Mouse (Mus musculus) brown adipose tissue, adult 24 weeks (tissue): Measurements from ENCODE around the gene Lrrn1. TPM values are rescaled to one million over a fixed set of nuclear protein-coding genes. Genes with fewer than 3 reads are reported as not detected.

Experiments used
- H3K27ac ChIP-seq: fragments of 200-500 bp; replicated peaks from 2 replicates; pipeline ENCODE4 v1.5.1; 2012; ENCODE audit warnings: low read depth, mild to moderate bottlenecking, low read length
- H3K4me1 ChIP-seq: fragments of 200-500 bp; 2 replicates; pipeline ENCODE4 v1.6.1; 2012; ENCODE audit warnings: low read length, mixed read lengths; ENCODE audit not compliant: control insufficient read depth, insufficient read depth, insufficient read length
- H3K4me3 ChIP-seq: fragments of 200-500 bp; 2 replicates; pipeline ENCODE4 v1.5.1; 2012; ENCODE audit warnings: low read depth, mild to moderate bottlenecking, low read length, moderate library complexity; ENCODE audit not compliant: insufficient read depth
- polyA plus RNA-seq: library from polyadenylated mRNA; stranded (reverse); fragments of >200 nt; gene quantifications from 2 replicates; pipeline ENCODE4 v1.2.4, GENCODE M21; 2012; ENCODE audit not compliant: missing spikeins, insufficient read depth, insufficient read length

The Lrrn1 gene
- polyA plus RNA-seq = not detected in 2 replicates

DNA sequence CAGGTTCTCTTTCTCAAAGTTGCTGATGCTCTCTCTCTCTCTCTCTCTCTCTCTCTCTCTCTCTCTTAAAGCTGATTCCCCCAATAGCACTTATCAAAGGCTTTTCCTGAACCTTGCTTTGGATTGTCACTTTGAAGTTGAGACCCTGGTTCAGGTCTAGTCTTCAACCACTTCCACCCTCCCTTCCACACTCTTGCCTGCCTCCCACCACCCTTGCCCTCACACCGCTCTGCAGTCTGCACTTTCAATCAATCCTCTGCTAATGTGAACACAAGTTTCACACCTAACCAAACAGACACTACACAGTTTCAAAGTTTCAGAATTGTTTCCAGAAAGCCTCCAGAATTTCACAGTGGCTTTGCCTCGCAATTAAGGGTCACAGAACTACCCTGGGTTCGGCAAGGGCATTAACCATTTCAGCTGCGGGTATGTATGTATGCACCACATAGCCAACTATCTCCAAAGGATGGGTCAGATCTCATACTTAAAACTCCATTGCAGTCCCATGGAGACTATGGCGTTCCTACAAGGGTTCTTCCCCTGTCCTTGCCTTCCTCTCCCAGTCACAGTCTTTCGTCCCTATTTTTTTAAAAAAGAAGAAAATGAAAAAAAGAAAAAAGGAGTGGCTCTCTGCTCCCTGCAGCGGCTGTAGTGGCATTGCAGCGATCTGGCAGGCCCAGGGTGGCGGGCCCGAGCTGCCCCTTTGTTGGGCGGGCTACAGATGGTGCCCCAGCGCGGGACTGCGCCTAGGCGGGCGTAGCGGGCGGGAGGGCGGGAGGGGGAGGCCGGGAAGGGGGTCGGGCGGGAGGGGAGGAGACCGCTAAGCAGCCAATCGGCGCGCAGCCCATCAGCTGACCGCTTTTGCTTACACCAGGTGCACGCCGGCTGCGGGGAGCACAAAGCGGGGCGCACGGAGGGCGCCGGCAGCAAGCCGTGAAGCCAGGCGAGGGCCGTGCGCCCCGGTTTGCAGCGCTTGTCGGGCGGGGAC, at the start of gene Lrrn1:
Lrrn1 (plus strand) TSS at position 892 of the 988 bp plus-strand sequence.
- Histone ChIP-seq H3K4me3 (peak within 1 kb of the TSS; percentile 37), H3K4me1 (peaks cover 3% of the 10 kb centered on the region; the same call in 1 of the 2 replicates), H3K27ac (no peak within 1 kb of the TSS)

DNA sequence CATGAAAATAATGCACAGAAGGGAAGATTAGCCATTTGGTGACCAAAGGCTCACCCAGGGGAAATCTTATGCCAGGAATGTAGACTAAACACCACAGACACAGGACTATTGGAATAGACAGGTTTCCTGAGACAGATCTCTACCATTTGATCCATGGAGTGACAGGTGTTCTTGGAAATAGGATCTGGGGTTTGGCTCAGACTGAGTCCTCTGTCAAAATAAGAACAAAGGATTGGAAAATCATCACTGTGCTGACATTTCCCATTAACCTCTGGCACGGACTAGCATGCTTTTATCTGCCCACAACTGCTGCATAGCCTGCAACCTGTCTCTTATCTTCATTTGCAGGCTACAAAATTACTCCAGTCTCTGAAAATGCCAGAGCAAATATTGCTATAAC, 35.1 kb upstream of the Lrrn1 start:
- Histone ChIP-seq H3K4me3 (no peak overlapping the region), H3K4me1 (no peaks in the 10 kb centered on the region), H3K27ac (no peak overlapping the region)

DNA sequence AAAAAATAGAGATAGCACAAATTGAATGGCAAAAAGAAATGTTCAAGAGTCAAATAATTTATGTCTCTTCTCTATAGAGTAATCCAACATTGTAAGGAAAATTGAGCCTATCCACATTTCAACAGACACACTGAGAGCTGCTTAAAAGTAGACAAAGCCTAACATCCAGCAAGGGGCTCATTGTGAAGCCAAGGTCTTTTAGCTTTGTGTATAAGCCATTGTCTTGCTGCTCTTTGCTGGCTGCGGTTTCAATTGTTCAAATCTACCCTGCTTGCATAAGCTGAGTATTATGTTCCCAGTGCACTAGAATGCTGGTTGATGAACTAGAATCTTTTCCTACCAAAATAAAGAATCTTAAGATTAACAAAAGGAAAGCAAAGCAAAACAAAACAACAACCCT, 33.7 kb upstream of the Lrrn1 start:
- Histone ChIP-seq H3K4me1 (no peaks in the 10 kb centered on the region), H3K27ac (no peak overlapping the region), H3K4me3 (no peak overlapping the region)

DNA sequence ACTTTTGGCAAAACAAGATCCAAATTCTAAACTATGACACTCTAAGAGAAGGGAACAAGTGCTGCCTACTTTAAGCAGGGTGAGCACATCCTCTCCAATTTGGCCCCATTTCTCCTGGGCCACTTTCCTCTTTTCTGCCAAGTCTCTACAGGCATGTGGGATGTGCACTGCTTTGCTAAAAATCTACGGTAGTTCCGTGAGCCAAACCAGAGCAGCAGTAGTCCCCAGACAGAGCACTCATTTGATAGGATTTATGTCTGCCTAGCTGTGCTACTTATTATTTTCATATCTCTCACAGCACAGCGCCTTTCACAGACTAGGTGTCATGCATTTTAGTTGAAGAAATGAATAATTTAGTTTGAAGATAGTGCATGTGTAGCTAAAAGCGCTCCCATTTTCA, 15.9 kb upstream of the Lrrn1 start:
- Histone ChIP-seq H3K4me1 (no peaks in the 10 kb centered on the region), H3K27ac (no peak overlapping the region), H3K4me3 (no peak overlapping the region)

DNA sequence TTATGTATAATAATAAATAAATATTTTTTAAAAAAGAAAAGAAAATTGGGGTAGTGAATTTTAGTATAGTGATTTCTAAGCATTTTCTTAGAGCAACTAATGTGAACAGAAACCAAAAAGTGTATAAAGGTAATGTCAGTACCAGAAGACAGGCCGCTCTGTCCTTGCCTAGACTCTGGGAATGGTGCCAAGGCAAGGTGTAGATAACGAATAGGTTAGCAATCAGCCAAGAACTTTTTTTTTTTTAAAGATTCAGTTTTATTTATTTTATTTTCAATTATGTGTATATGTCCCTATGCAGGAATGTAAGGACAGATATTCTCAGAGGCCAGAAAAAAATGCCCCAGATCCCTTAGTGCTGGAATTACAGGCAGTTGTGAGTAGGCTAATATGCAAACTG, 5.6 kb upstream of the Lrrn1 start:
- Histone ChIP-seq H3K4me1 (no peaks in the 10 kb centered on the region), H3K27ac (no peak overlapping the region)

DNA sequence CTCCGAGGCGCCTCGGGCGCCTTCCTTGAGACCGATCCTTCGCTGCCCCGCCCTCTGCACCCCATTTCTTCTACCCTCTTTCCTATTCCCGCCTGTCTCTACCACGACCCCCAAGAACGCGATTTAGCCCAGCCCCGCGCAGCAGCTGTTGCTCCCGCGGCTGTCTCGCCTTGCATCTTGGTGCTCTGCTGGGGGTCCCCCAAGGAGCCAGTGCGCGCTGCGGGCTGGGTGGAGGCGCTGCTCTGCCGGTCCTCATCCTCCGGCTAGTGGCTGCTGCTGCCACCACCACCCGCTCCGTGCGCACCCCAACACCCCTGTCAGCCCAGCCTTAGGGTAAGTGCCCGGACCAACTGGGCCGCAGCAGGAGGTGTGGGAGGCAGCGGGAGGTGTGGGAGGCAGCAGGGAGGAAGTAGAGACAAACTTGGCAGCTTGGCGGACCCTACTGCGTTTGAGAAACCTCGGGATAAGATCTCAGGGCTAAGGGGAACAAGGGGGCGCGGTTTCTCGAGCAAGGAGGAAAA, 403 bp downstream of the Lrrn1 start:
- no peak overlapping the region for H3K27ac ChIP-seq
- H3K4me3 ChIP-seq = peak overlapping the region; percentile 37
- H3K4me1 ChIP-seq = peaks cover 3% of the 10 kb centered on the region; the same call in 1 of the 2 replicates

More for the DNA sequence above, 5.6 kb upstream of the Lrrn1 start:
- H3K4me3 ChIP-seq = no peak overlapping the region

DNA sequence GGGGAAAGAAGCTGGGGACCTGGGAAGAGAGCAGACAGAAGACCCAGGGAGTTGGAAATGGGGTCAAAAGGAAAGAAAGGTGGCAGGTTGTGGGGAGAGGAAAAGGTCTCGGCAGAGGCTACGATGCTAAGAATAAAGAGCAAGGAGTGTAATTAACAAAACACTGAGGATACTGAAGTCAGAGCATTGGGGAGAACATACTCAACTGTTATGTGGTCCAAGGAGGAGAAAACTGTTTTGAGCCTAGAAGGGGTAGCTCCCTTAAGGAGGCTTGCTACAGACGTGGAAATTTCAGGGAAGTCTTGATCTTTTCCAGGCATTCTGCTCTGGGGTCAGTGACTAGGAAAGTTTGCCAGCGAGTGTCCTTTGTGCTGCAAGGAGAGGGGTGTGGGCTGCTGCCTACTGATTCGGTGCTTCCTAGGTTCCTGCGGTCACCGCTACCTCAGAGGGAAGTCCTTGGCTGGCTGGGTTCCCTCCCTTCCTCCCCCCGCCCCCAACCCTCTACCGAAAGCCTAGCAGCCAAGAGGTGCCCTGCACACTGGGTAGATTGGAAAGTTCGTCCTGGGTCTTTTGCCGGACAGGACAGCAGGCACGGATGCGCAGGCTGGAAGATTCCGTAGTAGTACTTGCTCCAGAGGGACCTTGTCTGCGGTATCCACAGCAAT, 1.2 kb downstream of the Lrrn1 start:
- no peak overlapping the region for H3K27ac ChIP-seq
- H3K4me1 ChIP-seq = peaks cover 3% of the 10 kb centered on the region; the same call in 1 of the 2 replicates
- H3K4me3 ChIP-seq = peak overlapping the region; percentile 37

DNA sequence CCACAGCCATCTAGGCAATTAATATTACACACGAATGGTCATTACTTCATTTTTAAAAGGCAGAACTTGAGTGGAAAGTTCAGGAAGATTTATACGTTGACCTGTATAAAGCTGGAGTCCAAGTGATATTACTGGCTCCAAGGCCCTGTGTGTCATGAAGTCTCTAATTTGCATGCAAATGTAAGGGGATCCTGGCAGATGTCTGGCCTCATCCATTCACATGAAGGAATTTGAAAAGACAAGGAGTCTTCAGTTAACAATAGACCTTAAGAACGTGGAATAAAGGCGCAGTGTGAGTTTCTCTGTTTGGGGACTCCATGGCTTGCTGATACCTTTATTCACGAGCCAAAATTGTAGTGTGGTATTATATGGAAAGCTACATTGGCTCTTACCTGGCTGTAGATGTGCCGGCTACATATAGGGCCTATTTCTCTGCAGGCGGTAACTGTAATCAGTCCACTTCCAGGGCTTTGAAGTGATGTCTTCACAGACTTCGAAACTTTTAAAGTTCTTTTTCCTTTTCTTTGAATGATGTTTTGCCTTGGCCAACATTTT, 2.0 kb downstream of the Lrrn1 start:
- peaks cover 3% of the 10 kb centered on the region; the same call in 1 of the 2 replicates for H3K4me1 ChIP-seq
- H3K27ac ChIP-seq = no peak overlapping the region
- no peak overlapping the region for H3K4me3 ChIP-seq

DNA sequence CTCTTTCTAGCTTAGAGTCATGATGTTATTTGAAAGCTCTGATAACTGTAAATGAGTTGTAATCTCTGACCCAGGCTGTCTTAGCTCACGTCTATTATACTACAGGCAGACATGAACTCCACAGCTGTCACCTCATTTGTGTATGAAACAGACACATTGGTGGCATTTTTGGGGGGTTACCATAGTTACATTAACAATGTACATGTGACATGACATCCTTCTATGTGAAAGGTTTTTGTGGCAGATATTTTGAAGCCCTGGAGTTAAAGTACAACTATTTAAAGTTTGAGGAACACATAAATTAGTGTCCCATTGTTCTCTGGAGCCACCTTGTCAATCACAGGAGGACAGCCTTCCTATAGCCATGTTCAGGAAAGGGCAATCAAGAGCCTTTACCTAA, 5.0 kb downstream of the Lrrn1 start:
- H3K4me3 ChIP-seq = no peak overlapping the region
- no peak overlapping the region for H3K27ac ChIP-seq
- H3K4me1 ChIP-seq = peaks cover 3% of the 10 kb centered on the region; the same call in 1 of the 2 replicates

DNA sequence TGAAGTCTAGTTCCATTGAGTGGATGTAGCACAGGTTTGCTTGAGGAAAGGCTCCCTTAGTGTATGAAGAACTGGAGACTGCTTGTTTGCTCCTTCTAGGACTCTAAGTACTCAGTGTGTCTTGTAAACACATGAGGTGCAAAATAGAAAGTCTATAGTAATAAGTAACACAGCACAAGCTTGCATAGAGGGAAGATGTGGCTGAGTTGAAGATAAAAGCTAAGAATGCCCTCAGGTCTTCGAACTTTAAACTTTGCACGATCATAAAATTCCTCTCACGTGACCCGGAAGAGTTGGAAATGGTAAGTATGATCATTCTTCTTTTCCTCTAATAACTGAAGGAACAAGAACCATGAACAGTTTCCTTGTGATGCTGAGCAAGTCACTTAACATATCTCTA, 7.1 kb downstream of the Lrrn1 start:
- H3K4me1 ChIP-seq = no peaks in the 10 kb centered on the region

DNA sequence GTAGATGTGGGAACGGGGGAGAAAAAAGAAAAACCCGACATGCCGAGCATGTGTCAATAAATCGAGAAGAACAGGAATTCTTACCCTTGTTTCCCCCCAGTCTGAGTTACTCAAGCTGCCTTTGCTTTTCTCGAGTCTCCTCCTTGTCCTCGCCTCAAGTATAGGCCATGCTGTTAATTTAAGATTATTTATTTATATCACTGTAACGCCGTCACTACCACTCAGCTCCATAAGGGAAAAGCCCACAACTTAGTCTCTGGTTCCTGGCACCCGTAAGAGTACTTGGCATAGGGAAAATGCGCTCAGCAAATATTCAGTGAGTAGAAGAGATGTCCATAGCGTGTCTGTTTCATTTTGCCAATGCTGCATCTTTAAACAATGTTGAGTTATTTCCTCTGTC, 11.7 kb downstream of the Lrrn1 start:
- Histone ChIP-seq H3K4me1 (no peaks in the 10 kb centered on the region), H3K4me3 (no peak overlapping the region), H3K27ac (no peak overlapping the region)

More for the DNA sequence above, 7.1 kb downstream of the Lrrn1 start:
- Histone ChIP-seq H3K27ac (no peak overlapping the region), H3K4me3 (no peak overlapping the region)

DNA sequence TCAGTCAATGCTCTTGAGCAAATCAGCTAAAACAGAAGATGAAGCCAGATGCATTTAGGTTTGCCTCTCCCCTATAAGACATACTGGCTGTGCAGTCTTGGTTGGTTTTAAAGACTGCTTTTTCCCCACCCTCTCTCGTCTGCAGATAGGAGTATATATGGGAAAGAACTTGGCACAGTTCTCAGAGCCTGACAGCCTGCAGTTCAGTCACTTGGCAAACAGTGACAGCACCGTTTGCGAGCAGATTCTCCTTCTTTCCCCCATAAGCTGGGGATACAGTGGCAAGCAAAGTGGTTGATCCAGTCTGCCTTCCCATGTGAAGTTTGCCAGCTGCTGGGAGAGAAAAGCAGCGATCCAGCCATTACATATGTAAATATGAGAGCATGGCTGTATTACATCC, 12.3 kb downstream of the Lrrn1 start:
- Histone ChIP-seq H3K4me1 (no peaks in the 10 kb centered on the region), H3K27ac (no peak overlapping the region), H3K4me3 (no peak overlapping the region)

DNA sequence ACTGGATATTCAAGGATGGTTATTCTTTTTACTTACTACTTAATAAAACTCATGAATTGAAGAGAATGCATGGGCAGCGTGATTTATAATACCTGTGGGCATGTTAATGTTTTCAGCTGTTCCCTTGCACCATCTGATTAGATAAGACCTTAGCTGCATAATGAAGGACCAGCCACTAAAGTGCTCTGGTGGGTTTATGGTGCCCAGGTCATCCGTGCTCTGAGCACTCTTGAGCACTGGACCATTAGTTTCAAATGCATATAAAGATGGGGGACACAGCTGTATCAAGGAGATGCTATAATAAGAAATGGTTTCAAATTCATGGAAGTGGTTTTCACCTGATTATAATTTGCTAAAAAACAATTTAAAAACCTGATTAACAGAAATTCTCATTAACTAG, 16.7 kb downstream of the Lrrn1 start:
- H3K4me1 ChIP-seq = no peaks in the 10 kb centered on the region
- H3K27ac ChIP-seq = no peak overlapping the region
- H3K4me3 ChIP-seq = no peak overlapping the region

DNA sequence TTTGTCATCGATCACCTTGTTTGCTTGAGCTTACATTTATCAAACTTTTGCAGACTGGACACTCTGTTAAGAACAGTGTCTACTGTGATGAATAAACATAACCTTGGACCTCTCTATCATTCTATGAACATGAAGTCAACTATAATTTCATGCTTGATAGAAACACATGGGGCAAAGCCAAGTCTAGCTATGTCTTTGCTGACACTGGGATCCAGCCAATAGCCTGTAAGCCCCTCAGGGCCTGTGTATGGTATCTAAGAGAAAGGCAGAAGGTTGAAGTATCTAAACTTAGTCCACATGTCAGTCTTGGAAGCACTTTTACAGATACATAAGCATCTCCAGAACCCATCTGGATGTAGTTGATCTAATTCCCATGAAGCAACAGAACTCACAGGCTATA, 22.9 kb downstream of the Lrrn1 start:
- Histone ChIP-seq H3K27ac (no peak overlapping the region), H3K4me1 (no peaks in the 10 kb centered on the region), H3K4me3 (no peak overlapping the region)

DNA sequence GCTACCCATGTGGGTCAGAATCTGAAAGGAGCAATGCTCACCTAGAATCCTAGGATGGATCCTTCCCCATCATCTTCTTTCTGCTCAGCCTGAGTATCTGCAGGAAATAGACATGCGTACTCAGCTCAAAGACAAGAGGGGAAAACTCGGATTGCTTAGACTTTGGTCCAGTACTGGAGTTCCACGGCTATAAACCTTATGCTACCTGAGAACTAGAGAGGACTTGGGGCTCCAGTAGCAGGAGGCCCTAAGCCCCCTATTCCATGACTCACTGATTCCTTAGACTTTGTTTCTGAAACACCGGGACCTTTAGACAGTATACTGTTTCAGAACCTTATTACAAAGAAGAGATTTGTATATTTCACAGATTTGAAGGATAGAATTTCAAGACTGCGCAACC, 25.8 kb downstream of the Lrrn1 start:
- Histone ChIP-seq H3K4me3 (no peak overlapping the region), H3K27ac (no peak overlapping the region), H3K4me1 (no peaks in the 10 kb centered on the region)
